Mouse (Mus musculus): ENCODE measurements around the gene Rtf2.

DNA sequence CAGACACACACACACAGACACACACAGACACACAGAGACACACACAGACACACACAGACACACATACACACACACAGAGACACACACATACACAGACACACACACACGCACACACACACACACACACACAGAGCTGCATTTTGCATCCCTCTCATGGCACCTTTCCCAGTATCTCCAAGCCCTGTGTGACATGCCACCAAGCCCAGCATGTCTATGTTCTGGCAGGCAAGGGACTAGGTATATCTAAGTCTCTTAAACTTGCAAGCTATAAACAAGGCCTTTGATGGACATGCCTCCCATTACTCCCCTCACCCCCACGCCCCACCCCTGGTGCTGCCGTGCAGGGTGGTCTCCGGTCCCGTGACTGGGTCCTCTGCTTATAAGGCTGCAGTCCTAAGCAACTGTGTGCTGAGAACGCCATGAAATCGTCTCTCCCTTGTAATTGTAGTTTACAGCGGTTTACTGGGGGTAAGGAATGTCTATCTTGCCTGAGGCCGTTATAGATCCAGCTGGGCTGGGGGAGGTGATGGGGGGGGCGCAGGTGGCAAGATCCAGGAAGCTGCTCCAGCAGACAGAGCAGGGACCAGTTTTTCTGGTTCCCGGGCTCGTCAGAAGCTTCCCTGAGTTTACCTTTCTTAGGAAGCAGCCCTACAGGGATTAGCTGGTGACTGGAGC is 44.5 kb downstream of the Rtf2 start:
- no peak for TF ChIP-seq REST (IDR thresholded peaks at IDR 0.05; ENCODE audit: insufficient read depth, insufficient read length)
- no peak for TF ChIP-seq MYOD1 (IDR thresholded peaks at IDR 0.05; ENCODE audit: control insufficient read depth in 1 of 3, insufficient read length in 2 of 3, low read depth in 2 of 3)
- no peak for TF ChIP-seq POLR2A (IDR thresholded peaks at IDR 0.05; ENCODE audit: insufficient read length, low read depth)

Data from myocyte (in vitro differentiated cells).